Mouse (Mus musculus): ENCODE measurements at regions not wholly inside any gene's neighbourhood (a gene's known extent, or its start where the extent isn't known, plus 50 kb on each side); places are given as distances from the start of the nearest gene placed in this dataset.

GRCm38 (mm10) chr15:61653853-61654252, 731.0 kb upstream of the A1bg start:
- WGBS = 71% methylated on average over 1 of the region's 1 CpGs
- DNase-seq (ENCODE audit: low spot score) = no peak
- Histone ChIP-seq H3K9ac (ENCODE audit: low read depth, low read length, severe bottlenecking) (no peak overlapping the region), H3K27me3 (ENCODE audit: control insufficient read depth, insufficient read depth, low read length) (no peaks in the 10 kb centered on the region), H3K27ac (replicated peaks; ENCODE audit: low read depth, low read length) (no peak overlapping the region), H3K9me3 (ENCODE audit: control insufficient read depth, low read length) (no peaks in the 10 kb centered on the region), H3K36me3 (ENCODE audit: control insufficient read depth, insufficient read depth, low read length) (no peaks in the 10 kb centered on the region), H3K4me1 (ENCODE audit: control insufficient read depth, insufficient read depth, low read length) (no peaks in the 10 kb centered on the region), H3K4me3 (replicated peaks; ENCODE audit: low read length) (no peak overlapping the region), H3K4me2 (replicated peaks; ENCODE audit: low read depth, low read length, severe bottlenecking) (no peak overlapping the region)
- ATAC-seq (ENCODE audit: low FRiP score, low read depth) = no peak
- no peak for TF ChIP-seq POLR2A (IDR thresholded peaks at IDR 0.05; ENCODE audit: borderline replicate concordance, extremely low read depth, insufficient read depth, insufficient read length)

GRCm38 (mm10) chr15:61618638-61619500, 696.1 kb upstream of the A1bg start:
- no peak overlapping the region for H3K9ac ChIP-seq (ENCODE audit: low read depth, low read length, severe bottlenecking)
- no peak overlapping the region for H3K4me2 ChIP-seq (replicated peaks; ENCODE audit: low read depth, low read length, severe bottlenecking)
- H3K9me3 ChIP-seq (ENCODE audit: control insufficient read depth, low read length) = no peaks in the 10 kb centered on the region
- ATAC-seq (ENCODE audit: low FRiP score, low read depth) (no peak), DNase-seq (ENCODE audit: low spot score) (peak; percentile 33)
- no peaks in the 10 kb centered on the region for H3K4me1 ChIP-seq (ENCODE audit: control insufficient read depth, insufficient read depth, low read length)
- no peak overlapping the region for H3K4me3 ChIP-seq (replicated peaks; ENCODE audit: low read length)
- H3K27ac ChIP-seq (replicated peaks; ENCODE audit: low read depth, low read length) = no peak overlapping the region
- no peaks in the 10 kb centered on the region for H3K27me3 ChIP-seq (ENCODE audit: control insufficient read depth, insufficient read depth, low read length)
- 43% methylated on average over 8 of the region's 8 CpGs for WGBS
- H3K36me3 ChIP-seq (ENCODE audit: control insufficient read depth, insufficient read depth, low read length) = no peaks in the 10 kb centered on the region
- no peak for TF ChIP-seq POLR2A (IDR thresholded peaks at IDR 0.05; ENCODE audit: borderline replicate concordance, extremely low read depth, insufficient read depth, insufficient read length)

GRCm38 (mm10) chr15:61610662-61611061, 687.9 kb upstream of the A1bg start:
- 76% methylated on average over 3 of the region's 3 CpGs for WGBS
- DNase-seq (ENCODE audit: low spot score) (no peak), ATAC-seq (ENCODE audit: low FRiP score, low read depth) (no peak)
- Histone ChIP-seq H3K4me2 (replicated peaks; ENCODE audit: low read depth, low read length, severe bottlenecking) (no peak overlapping the region), H3K4me1 (ENCODE audit: control insufficient read depth, insufficient read depth, low read length) (no peaks in the 10 kb centered on the region), H3K9me3 (ENCODE audit: control insufficient read depth, low read length) (no peaks in the 10 kb centered on the region), H3K27ac (replicated peaks; ENCODE audit: low read depth, low read length) (no peak overlapping the region), H3K27me3 (ENCODE audit: control insufficient read depth, insufficient read depth, low read length) (no peaks in the 10 kb centered on the region), H3K9ac (ENCODE audit: low read depth, low read length, severe bottlenecking) (no peak overlapping the region), H3K36me3 (ENCODE audit: control insufficient read depth, insufficient read depth, low read length) (no peaks in the 10 kb centered on the region), H3K4me3 (replicated peaks; ENCODE audit: low read length) (no peak overlapping the region)
- no peak for TF ChIP-seq POLR2A (IDR thresholded peaks at IDR 0.05; ENCODE audit: borderline replicate concordance, extremely low read depth, insufficient read depth, insufficient read length)

- Histone ChIP-seq H3K36me3 (ENCODE audit: control insufficient read depth, insufficient read depth, low read length) (no peaks in the 10 kb centered on the region), H3K9me3 (ENCODE audit: control insufficient read depth, low read length) (no peaks in the 10 kb centered on the region), H3K27me3 (ENCODE audit: control insufficient read depth, insufficient read depth, low read length) (no peaks in the 10 kb centered on the region), H3K4me1 (ENCODE audit: control insufficient read depth, insufficient read depth, low read length) (no peaks in the 10 kb centered on the region), H3K9ac (ENCODE audit: low read depth, low read length, severe bottlenecking) (no peak overlapping the region), H3K4me3 (replicated peaks; ENCODE audit: low read length) (no peak overlapping the region), H3K4me2 (replicated peaks; ENCODE audit: low read depth, low read length, severe bottlenecking) (no peak overlapping the region), H3K27ac (replicated peaks; ENCODE audit: low read depth, low read length) (no peak overlapping the region)
- ATAC-seq (ENCODE audit: low FRiP score, low read depth) (no peak), DNase-seq (ENCODE audit: low spot score) (peak; percentile 14)
- no peak for TF ChIP-seq POLR2A (IDR thresholded peaks at IDR 0.05; ENCODE audit: borderline replicate concordance, extremely low read depth, insufficient read depth, insufficient read length)
- 73% methylated on average over 6 of the region's 6 CpGs for WGBS
Observed at GRCm38 (mm10) chr15:61609656-61610055, 686.8 kb upstream of the A1bg start.

GRCm38 (mm10) chr15:61608301-61608731, 685.5 kb upstream of the A1bg start:
- ATAC-seq (ENCODE audit: low FRiP score, low read depth) (no peak), DNase-seq (ENCODE audit: low spot score) (peak; percentile 37)
- 65% methylated on average over 6 of the region's 6 CpGs for WGBS
- Histone ChIP-seq H3K27me3 (ENCODE audit: control insufficient read depth, insufficient read depth, low read length) (no peaks in the 10 kb centered on the region), H3K4me3 (replicated peaks; ENCODE audit: low read length) (no peak overlapping the region), H3K4me1 (ENCODE audit: control insufficient read depth, insufficient read depth, low read length) (no peaks in the 10 kb centered on the region), H3K27ac (replicated peaks; ENCODE audit: low read depth, low read length) (no peak overlapping the region), H3K36me3 (ENCODE audit: control insufficient read depth, insufficient read depth, low read length) (no peaks in the 10 kb centered on the region), H3K9ac (ENCODE audit: low read depth, low read length, severe bottlenecking) (no peak overlapping the region), H3K4me2 (replicated peaks; ENCODE audit: low read depth, low read length, severe bottlenecking) (no peak overlapping the region), H3K9me3 (ENCODE audit: control insufficient read depth, low read length) (no peaks in the 10 kb centered on the region)
- TF ChIP-seq POLR2A (IDR thresholded peaks at IDR 0.05; ENCODE audit: borderline replicate concordance, extremely low read depth, insufficient read depth, insufficient read length) = no peak
